Mouse (Mus musculus) NIH3T3 (cell line): ENCODE measurements around the gene Slc37a3.
"Not testable (repeated sequence)": the region's sequence is repeated elsewhere in the genome, so short reads cannot be mapped to it uniquely, and the experiment has no call there.

Experiments used
- DNase-seq: peaks from one replicate; pipeline ENCODE4 v3.0.0-alpha.2; 2012; ENCODE audit warnings: low read depth

Gene Slc37a3

GRCm38 (mm10) chr6:39379224-39379623 is 1.7 kb upstream of the Slc37a3 start:
- no peak for DNase-seq

DNA sequence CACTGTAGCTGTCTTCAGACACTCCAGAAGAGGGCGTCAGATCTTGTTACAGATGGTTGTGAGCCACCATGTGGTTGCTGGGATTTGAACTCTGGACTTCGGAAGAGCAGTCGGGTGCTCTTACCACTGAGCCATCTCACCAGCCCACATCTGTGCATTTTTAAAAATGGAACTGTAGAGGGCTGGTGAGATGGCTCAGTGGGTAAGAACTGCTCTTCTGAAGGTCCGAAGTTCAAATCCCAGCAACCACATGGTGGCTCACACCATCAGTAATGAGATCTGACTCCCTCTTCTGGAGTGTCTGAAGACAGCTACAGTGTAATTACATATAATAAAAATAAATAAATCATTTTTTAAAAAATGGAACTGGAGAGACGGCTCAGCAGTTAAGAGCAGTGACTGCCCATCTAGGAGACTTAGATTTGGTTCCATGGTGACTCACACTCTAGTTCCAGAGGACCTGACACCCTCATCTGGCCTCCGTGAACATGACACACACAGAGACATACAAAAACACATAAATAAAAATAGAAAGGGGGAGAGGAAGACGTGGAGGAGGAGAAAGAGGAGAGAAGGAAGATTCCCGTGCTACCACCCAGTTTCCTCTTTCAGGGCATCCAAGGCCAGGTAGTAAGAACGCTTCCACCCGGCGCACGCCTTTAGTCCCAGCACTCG is 823 bp upstream of the Slc37a3 start:
- peak; percentile 20 for DNase-seq

DNA sequence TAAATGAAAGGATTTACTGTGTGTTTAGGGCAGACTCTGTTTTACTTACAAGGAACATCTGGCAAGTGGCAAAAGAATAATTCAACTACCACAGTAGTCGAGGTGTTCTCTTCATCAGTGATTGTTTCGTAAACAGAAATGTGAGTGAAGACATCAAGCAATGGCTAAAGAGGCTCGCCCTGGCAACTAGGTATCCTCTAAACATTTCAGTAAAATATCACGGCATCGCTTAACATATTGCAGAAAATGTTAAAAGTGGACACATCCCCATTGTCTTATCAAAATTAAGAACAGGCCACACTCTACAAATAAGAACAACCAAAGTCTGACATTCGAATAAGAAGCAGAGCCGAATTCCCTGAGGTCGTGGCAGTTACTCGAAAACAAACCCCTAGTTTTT is 700 bp downstream of the Slc37a3 start:
- DNase-seq, result no peak

DNA sequence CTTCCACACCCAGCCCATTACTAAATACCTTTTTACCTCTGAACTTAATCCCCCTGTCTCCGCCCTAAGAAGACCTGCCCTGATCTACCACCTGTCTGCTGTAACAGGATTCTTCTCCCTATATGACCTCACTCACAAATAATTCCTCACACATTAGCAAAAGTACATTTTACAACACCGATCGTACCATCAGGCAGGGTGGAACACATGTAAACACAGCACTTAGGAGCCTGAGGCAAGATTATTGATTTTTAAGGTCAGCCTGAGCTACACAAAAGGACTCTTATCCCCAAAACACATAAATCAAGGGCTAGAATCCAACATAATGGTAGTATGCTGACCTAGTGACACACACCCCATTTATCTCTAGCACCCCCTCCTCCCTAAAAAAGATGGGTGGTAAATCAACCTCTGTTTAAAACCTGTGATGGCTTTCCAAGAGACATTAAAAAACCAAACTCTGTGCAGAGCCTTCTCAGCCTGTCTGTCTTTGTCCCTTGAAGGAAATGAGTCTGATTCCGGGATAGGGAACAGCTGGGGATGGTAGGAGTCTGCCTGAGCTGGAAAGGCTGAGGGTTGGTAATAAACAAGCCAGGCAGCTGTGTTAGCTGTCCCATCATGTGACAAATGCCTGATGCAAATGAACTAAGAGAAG is 4.0 kb downstream of the Slc37a3 start:
- peak; percentile 39 for DNase-seq

GRCm38 (mm10) chr6:39372727-39373126 is 4.7 kb downstream of the Slc37a3 start:
- DNase-seq, result peak; percentile 82

DNA sequence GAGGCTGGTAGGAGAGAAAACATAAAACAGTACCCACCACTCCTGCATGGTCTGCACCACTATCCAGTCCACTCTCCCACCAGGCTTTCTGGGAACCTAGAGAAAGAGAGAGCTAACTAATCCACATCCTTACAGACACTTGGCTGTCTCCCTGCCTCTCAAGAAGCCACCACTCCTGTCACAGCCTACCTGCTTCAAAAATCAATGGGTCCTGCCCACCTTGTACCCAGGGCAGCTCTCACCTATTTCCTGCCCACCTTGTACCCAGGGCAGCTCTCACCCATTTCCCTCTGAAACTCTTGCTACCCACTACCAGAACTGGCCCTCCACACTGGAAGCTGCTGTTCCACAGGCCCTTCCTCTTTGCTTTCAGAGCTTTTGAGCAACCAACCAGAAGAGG is 5.4 kb downstream of the Slc37a3 start:
- DNase-seq, result no peak

- no peak for DNase-seq
These were observed 7.8 kb downstream of the Slc37a3 start for GRCm38 (mm10) chr6:39369631-39370030.

- no peak for DNase-seq
These were observed 14.8 kb downstream of the Slc37a3 start for GRCm38 (mm10) chr6:39362684-39363083.

DNA sequence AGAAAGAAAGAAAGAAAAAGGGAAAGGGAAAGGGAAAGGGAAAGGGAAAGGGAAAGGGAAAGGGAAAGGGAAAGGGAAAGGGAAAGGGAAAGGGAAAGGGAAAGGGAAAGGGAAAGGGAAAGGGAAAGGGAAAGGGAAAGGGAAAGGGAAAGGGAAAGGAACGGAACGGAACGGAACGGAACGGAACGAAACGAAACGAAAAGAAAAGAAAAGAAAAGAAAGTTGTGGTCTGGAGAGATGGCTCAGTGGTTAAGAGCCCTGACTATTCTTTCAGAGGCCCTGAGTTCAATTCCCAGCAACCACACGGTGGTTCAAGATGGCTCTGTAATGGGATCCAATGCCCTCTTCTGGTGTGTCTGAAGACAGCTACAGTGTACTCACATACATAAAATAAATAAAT is 18.3 kb downstream of the Slc37a3 start:
- DNase-seq, result not testable (repeated sequence)

DNA sequence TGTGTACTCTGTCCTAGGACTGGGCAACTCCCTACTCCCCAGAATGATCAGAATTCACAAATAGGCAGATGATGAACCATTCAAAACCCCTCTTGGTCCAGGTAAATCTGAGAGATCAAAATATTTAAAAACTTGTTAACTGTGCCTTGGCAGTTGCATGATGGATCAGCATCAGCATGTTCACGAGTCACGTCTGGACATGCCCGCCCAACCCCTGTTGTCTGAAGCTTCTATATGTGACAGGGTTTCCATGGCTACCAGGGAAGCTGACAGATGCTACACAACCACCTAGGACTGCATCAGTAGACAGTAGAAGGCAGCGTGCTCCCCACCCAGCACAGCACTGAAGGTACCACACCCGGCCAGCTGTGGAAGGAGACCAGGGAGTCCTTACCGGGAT is 28.5 kb downstream of the Slc37a3 start:
- DNase-seq, result no peak

DNA sequence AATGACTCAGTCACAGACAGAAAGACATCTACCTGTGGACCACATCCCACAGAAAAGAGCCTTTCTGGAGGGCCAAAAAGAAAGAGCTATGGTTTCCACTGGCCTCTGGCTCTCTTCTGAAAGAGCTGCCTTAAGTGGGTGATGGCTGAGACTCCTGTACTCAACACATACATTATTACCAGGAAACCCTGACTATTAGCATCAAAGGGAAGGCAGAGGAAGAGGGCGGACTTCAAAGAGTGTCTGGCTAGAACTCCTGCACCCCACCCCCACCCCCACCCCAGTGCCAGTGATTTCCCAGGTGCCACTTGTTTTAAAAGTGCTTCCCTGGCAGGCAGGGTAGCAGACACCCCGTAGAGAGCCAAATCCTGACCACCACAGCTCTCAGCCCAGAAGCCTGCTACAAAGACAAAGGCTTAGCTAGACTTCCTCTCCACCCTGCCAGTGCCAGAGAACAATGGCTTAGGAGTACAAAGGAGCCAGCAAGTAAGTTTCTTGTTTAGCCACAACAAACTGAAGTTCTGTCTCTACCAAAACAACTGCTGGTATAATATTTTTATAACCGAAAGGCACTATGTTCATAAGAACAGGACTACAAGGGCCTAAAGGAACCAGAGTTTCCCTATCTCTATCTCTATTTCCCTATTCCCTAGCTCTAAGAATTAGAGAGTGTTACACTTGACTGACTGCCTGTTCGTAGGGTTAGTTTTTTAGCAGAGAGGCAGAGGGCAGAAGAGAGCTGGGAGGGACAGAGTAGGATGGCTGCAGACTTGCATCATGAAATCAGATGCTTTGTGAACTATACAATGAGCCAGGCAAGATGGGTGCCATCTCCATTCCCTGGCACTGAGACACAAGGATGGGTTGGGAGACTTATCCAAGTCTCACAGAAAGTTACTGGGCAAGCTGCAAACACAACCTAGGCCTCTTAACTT is 29.3 kb downstream of the Slc37a3 start:
- DNase-seq, result peak; percentile 27

DNA sequence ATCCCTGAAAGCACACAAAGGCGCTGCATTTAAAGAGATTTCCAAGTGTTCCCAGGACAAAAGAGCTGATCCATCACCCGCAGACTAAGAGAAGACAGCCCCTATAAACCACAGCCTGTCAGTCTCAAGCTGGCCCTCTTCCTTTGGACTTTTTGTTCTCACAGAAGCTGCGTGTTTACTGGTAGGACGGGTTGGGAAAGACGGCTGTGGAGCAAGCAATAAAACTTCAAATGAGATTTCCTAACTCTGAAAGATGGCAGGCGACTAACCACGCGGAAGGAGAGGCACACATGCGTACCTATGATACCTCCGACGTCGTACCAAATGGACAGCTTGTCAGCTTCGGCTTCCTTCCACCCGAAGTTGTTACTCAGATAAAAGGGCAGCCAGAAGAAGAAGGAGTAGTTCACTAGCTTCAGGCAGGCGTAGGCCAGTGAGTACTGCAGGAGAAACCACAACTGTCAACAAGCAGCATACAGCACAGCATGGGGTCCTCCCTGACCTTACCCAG is 30.4 kb downstream of the Slc37a3 start:
- no peak for DNase-seq

DNA sequence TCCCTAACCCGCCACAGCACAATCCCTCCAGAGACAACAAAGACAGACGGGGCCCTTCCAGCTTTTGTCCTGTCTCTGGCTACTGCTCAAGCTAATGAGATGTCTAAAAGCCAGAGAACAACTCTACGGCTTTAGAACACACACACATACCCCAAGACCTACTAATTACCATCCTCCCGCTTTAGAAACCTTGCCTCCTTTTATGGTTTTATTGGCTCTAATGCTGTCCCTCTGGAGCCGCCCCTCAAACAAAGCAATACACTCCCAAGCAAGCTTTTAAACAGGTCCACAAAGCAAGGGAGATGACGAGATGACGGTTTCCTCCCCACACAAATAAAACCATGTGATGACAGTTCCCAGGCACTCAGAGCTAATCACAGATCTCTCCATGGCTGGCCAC is 32.0 kb downstream of the Slc37a3 start:
- no peak for DNase-seq

- peak; percentile 91 for DNase-seq
These were observed 33.5 kb downstream of the Slc37a3 start for GRCm38 (mm10) chr6:39344020-39344419.

DNA sequence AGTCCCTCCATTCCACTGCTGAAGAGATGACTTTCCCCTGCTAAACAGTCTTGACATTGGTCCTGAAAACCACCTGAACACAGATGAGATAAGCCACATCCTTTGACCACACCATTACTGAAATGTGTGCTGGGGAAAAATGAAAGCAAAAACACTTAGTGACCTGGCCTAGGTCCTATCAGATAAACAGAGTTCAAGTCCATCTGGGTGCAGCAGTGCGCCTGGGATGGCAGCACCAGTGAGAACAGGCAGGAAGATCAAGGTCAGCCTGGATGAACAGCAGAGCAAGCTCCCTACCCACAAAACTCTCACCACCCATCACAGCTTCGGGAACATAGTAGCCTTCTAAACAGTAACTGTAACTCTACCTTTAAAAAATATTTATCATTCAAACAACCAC is 35.7 kb downstream of the Slc37a3 start:
- DNase-seq, result no peak

- no peak for DNase-seq
These were observed 39.1 kb downstream of the Slc37a3 start for GRCm38 (mm10) chr6:39338359-39338758.

- DNase-seq, result no peak
These were observed 42.6 kb downstream of the Slc37a3 start for GRCm38 (mm10) chr6:39334873-39335272.

DNA sequence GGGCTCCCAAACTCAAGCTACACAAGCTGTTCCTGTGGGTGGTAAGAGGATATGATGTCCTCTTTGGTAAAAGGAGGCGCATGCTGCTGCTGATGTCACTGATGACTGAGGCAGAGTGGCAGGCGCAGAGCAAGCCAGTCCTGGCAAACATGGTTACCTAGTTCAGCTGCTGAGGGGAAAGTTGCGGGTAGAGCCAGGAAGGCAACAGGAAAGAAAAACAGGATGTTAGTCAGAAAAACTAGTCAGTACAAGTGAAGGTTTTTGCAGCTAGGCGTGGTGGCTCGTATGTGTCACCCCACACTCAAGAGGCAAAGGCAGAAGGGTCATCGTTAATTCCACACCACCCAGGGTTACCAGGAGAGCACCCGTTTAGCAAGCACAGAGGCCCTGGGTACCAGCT is 43.3 kb downstream of the Slc37a3 start:
- no peak for DNase-seq

DNA sequence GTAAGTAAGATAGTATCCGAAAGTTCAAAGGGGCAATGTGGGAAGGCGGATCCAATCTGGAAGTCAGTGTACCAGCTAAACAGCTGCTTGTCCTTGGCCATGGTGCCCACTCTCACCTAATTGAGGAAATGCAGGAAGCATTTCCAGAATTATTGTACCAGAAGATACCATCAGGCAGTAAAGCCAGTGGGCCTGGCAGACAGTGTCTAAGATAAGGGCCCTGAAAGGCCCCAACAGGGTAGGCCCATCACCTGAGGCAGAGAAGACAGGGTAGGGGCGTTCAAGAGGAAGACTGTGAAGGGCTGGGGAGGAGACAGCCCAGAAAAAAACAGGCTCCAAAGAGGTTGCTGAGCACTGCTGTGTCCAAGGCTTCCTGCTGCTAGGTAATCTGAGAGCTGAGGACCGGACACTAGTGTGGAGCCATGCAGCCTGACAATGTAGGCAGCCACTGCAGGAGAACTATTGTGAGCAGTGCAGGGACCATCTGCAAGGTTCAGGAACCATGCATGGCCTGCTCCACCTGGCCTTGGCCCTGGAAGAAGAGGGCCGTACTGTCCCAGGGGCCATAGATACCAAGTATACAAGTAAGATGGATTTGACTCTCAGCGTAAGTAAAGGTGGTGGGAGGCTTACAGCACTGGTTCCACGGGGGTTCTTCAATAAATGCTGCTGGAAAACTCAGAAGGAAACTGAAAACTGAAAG is 45.3 kb downstream of the Slc37a3 start:
- DNase-seq, result no peak

- DNase-seq, result no peak
These were observed 46.5 kb downstream of the Slc37a3 start for GRCm38 (mm10) chr6:39330981-39331380.

- DNase-seq, result no peak
These were observed 57.2 kb downstream of the Slc37a3 start for GRCm38 (mm10) chr6:39320286-39320685.
